Mouse (Mus musculus) embryonic facial prominence, embryonic 12.5 days (tissue): ENCODE measurements around the gene AC153137.1. TPM values are rescaled to one million over a fixed set of nuclear protein-coding genes. Genes with fewer than 3 reads are reported as not detected.
A peak's percentile ranks its signal among the peaks of the same experiment; 100 is the strongest.
"Not testable (repeated sequence)": the region's sequence is repeated elsewhere in the genome, so short reads cannot be mapped to it uniquely, and the experiment has no call there.

Experiments used
- ATAC-seq: fragments of 200-750 bp; cut with Nextera tagmentation; 2 replicates; pipeline ENCODE4 v1.8.0; 2017; ENCODE audit not compliant: insufficient number of reproducible peaks, insufficient read depth, low FRiP score, low TSS enrichment
- H3K27ac ChIP-seq: fragments of 300-500 bp; sonication (generic); 2 replicates; pipeline ENCODE4 v1.5.1; 2016; ENCODE audit warnings: mild to moderate bottlenecking
- H3K27me3 ChIP-seq: fragments of 300-500 bp; sonication (generic); 2 replicates; pipeline ENCODE4 v1.6.1; 2016; ENCODE audit warnings: mild to moderate bottlenecking, moderate library complexity
- H3K36me3 ChIP-seq: fragments of 300-500 bp; sonication (generic); 2 replicates; pipeline ENCODE4 v1.6.1; 2016; ENCODE audit warnings: mild to moderate bottlenecking
- H3K4me1 ChIP-seq: fragments of 300-500 bp; sonication (generic); 2 replicates; pipeline ENCODE4 v1.6.1; 2016
- H3K4me2 ChIP-seq: fragments of 300-500 bp; sonication (generic); replicated peaks from 2 replicates; pipeline ENCODE4 v1.6.1; 2016; ENCODE audit warnings: mild to moderate bottlenecking, moderate library complexity
- H3K4me3 ChIP-seq: fragments of 300-500 bp; sonication (generic); 2 replicates; pipeline ENCODE4 v1.5.1; 2016; ENCODE audit warnings: mild to moderate bottlenecking
- H3K9ac ChIP-seq: fragments of 300-500 bp; sonication (generic); 2 replicates; pipeline ENCODE4 v1.6.1; 2016; ENCODE audit warnings: mild to moderate bottlenecking, moderate library complexity
- H3K9me3 ChIP-seq: fragments of 300-500 bp; sonication (generic); 2 replicates; pipeline ENCODE4 v1.6.1; 2016; ENCODE audit warnings: mild to moderate bottlenecking, moderate library complexity
- WGBS: fragments of 180-500 bp; shearing (Covaris S2); methylation state at CpG from one replicate; pipeline ENCODE4 v1.1.7; 2016; 5-methylcytosine and 5-hydroxymethylcytosine counted together
- polyA plus RNA-seq: library from polyadenylated mRNA; unstranded; fragments of >200 nt; fragmentation: Nextera tagmentation; extraction: Ambion mirVana; gene quantifications from 2 replicates; pipeline ENCODE4 v1.2.1, GENCODE M21; 2016

AC153137.1 gene
- not detected in 2 replicates for polyA plus RNA-seq

- H3K27me3 ChIP-seq, H3K4me3 ChIP-seq, ATAC-seq, H3K36me3 ChIP-seq, H3K9ac ChIP-seq, H3K4me2 ChIP-seq, H3K9me3 ChIP-seq, H3K27ac ChIP-seq, H3K4me1 ChIP-seq: not testable (repeated sequence)
- WGBS = 80% methylated on average over 6 of the region's 6 CpGs
Observed at GRCm38 (mm10) chr1:30977868-30978267, at the start of gene AC153137.1. TSS of gene AC153137.1 (minus strand) at chr1:30977968.

GRCm38 (mm10) chr1:31023173-31023572 lies 45.4 kb upstream of the AC153137.1 start:
- Histone ChIP-seq H3K4me3 (no peak overlapping the region), H3K9me3 (no peaks in the 10 kb centered on the region), H3K9ac (no peak overlapping the region), H3K27ac (no peak overlapping the region), H3K27me3 (no peaks in the 10 kb centered on the region), H3K4me1 (no peaks in the 10 kb centered on the region), H3K36me3 (no peaks in the 10 kb centered on the region), H3K4me2 (no peak overlapping the region)
- ATAC-seq = no peak

GRCm38 (mm10) chr1:31019283-31019682 lies 41.5 kb upstream of the AC153137.1 start:
- Histone ChIP-seq H3K9me3 (no peaks in the 10 kb centered on the region), H3K4me1 (no peaks in the 10 kb centered on the region), H3K27me3 (no peaks in the 10 kb centered on the region), H3K9ac (no peak overlapping the region), H3K27ac (no peak overlapping the region), H3K4me2 (no peak overlapping the region), H3K4me3 (no peak overlapping the region), H3K36me3 (no peaks in the 10 kb centered on the region)
- 79% methylated on average over 6 of the region's 6 CpGs for WGBS
- ATAC-seq = no peak

DNA sequence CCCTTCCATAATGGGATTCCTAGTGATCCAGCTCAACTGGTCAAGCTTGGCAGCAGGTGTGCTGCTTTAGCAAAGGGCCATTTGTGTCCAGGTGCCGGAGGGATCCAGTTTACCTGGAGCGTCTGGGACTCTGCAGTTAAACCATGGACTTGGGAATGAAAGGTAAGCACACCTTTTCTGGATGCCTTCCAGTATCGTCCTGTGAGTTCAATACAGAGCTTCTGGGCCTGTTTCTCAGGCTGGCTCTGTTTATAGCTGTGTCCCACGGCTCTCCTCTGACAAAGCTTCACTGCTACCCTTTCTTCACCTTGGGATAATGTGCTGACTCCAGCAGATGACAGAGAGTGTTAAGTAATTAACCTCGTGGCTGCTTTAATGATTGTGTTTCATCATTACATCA lies 39.6 kb upstream of the AC153137.1 start:
- no peaks in the 10 kb centered on the region for H3K36me3 ChIP-seq
- no peaks in the 10 kb centered on the region for H3K27me3 ChIP-seq
- ATAC-seq = no peak
- H3K9ac ChIP-seq = no peak overlapping the region
- H3K27ac ChIP-seq = no peak overlapping the region
- H3K4me3 ChIP-seq = no peak overlapping the region
- H3K4me1 ChIP-seq = no peaks in the 10 kb centered on the region
- H3K9me3 ChIP-seq = no peaks in the 10 kb centered on the region
- WGBS = 78% methylated on average over 5 of the region's 5 CpGs
- H3K4me2 ChIP-seq = no peak overlapping the region

GRCm38 (mm10) chr1:31016068-31016467 lies 38.3 kb upstream of the AC153137.1 start:
- no peak for ATAC-seq
- Histone ChIP-seq H3K4me1 (no peaks in the 10 kb centered on the region), H3K36me3 (no peaks in the 10 kb centered on the region), H3K9ac (no peak overlapping the region), H3K27me3 (no peaks in the 10 kb centered on the region), H3K4me2 (no peak overlapping the region), H3K27ac (no peak overlapping the region), H3K9me3 (no peaks in the 10 kb centered on the region), H3K4me3 (no peak overlapping the region)
- WGBS = 82% methylated on average over 6 of the region's 6 CpGs

GRCm38 (mm10) chr1:31015261-31015660 lies 37.5 kb upstream of the AC153137.1 start:
- H3K27ac ChIP-seq = no peak overlapping the region
- no peaks in the 10 kb centered on the region for H3K36me3 ChIP-seq
- no peak overlapping the region for H3K4me2 ChIP-seq
- no peak for ATAC-seq
- WGBS = 55% methylated on average over 2 of the region's 2 CpGs
- H3K4me1 ChIP-seq = no peaks in the 10 kb centered on the region
- H3K9ac ChIP-seq = no peak overlapping the region
- no peak overlapping the region for H3K4me3 ChIP-seq
- no peaks in the 10 kb centered on the region for H3K27me3 ChIP-seq
- no peaks in the 10 kb centered on the region for H3K9me3 ChIP-seq

DNA sequence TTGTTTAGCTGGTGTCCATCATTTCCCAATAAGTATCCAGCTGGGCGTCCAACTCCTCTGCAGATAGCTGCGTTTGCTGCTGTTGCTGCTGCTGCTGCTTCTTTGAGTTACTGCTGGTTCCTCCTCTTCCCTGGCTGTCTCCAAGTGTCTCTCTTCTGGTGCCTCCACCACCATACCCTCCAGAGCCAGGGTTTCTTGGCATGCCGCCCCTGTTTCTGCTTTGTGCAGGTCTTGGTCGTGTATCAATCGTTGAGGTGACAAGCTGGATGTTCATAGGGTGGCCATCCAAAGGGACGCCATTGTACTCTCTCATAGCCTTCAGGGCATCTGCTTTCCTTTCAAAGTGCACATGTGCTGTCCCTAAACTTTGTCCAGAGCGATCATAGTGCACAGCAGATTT lies 529 bp downstream of the AC153137.1 start:
- H3K4me3 ChIP-seq, H3K9me3 ChIP-seq, H3K27me3 ChIP-seq, H3K36me3 ChIP-seq, ATAC-seq, H3K4me2 ChIP-seq, H3K9ac ChIP-seq, H3K27ac ChIP-seq, H3K4me1 ChIP-seq: not testable (repeated sequence)
- WGBS = 80% methylated on average over 7 of the region's 7 CpGs

- ATAC-seq = no peak
- Histone ChIP-seq H3K4me2 (no peak overlapping the region), H3K4me3 (no peak overlapping the region), H3K9ac (no peak overlapping the region), H3K36me3 (no peaks in the 10 kb centered on the region), H3K27ac (no peak overlapping the region), H3K4me1 (peaks cover 7% of the 10 kb centered on the region), H3K27me3 (no peaks in the 10 kb centered on the region), H3K9me3 (no peaks in the 10 kb centered on the region)
- WGBS = 73% methylated on average over 2 of the region's 2 CpGs
Observed at GRCm38 (mm10) chr1:30951795-30952194, 26.0 kb downstream of the AC153137.1 start.

- peak overlapping the region; percentile 73; the same call in 1 of the 2 replicates for H3K9ac ChIP-seq
- ATAC-seq = no peak
- 37% methylated on average over 5 of the region's 5 CpGs for WGBS
- H3K27me3 ChIP-seq = no peaks in the 10 kb centered on the region
- peaks cover 7% of the 10 kb centered on the region for H3K4me1 ChIP-seq
- H3K27ac ChIP-seq = peak overlapping the region; percentile 99
- peak overlapping the region; percentile 90 for H3K4me3 ChIP-seq
- H3K9me3 ChIP-seq = no peaks in the 10 kb centered on the region
- H3K4me2 ChIP-seq = peak overlapping the region; percentile 45
- H3K36me3 ChIP-seq = no peaks in the 10 kb centered on the region
Observed at GRCm38 (mm10) chr1:30950456-30950835, 27.3 kb downstream of the AC153137.1 start.

- ATAC-seq = peak; percentile 99
- under 1% methylated on average over 61 of the region's 66 CpGs for WGBS
Observed at GRCm38 (mm10) chr1:30949710-30950455, 27.9 kb downstream of the AC153137.1 start.

GRCm38 (mm10) chr1:30948950-30949639 lies 28.7 kb downstream of the AC153137.1 start:
- ATAC-seq = peak; percentile 67
- peaks cover 7% of the 10 kb centered on the region for H3K4me1 ChIP-seq
- peak overlapping the region; percentile 99 for H3K27ac ChIP-seq
- H3K9ac ChIP-seq = peak overlapping the region; percentile 98
- peak overlapping the region; percentile 48 for H3K4me2 ChIP-seq
- H3K27me3 ChIP-seq = no peaks in the 10 kb centered on the region
- under 1% methylated on average over 84 of the region's 85 CpGs for WGBS
- H3K9me3 ChIP-seq = no peaks in the 10 kb centered on the region
- H3K36me3 ChIP-seq = peaks cover 13% of the 10 kb centered on the region
- peak overlapping the region; percentile 90 for H3K4me3 ChIP-seq

More at GRCm38 (mm10) chr1:30949710-30950455, 27.9 kb downstream of the AC153137.1 start:
- Histone ChIP-seq H3K4me1 (peaks cover 7% of the 10 kb centered on the region), H3K4me3 (peak overlapping the region; percentile 90), H3K4me2 (peak overlapping the region; percentile 45), H3K27me3 (no peaks in the 10 kb centered on the region), H3K36me3 (peaks cover 5% of the 10 kb centered on the region; the same call in 1 of the 2 replicates), H3K9me3 (no peaks in the 10 kb centered on the region), H3K9ac (peak overlapping the region; percentile 73), H3K27ac (peak overlapping the region; percentile 99)

GRCm38 (mm10) chr1:30948361-30948949 lies 29.3 kb downstream of the AC153137.1 start:
- Histone ChIP-seq H3K27me3 (no peaks in the 10 kb centered on the region), H3K9me3 (no peaks in the 10 kb centered on the region), H3K27ac (peak overlapping the region; percentile 99), H3K36me3 (peaks cover 19% of the 10 kb centered on the region), H3K4me3 (peak overlapping the region; percentile 90), H3K4me1 (peaks cover 7% of the 10 kb centered on the region), H3K4me2 (peak overlapping the region; percentile 48), H3K9ac (peak overlapping the region; percentile 98)
- ATAC-seq = no peak
- under 1% methylated on average over 16 of the region's 16 CpGs for WGBS
